Mouse (Mus musculus) forebrain, postnatal 0 days (tissue): ENCODE measurements around the gene Eftud2. TPM values are rescaled to one million over a fixed set of nuclear protein-coding genes. Genes with fewer than 3 reads are reported as not detected.

Experiments used
- ATAC-seq: fragments of 200-750 bp; cut with Nextera tagmentation; 2 replicates; pipeline ENCODE4 v1.8.0; 2017; ENCODE audit warnings: mild to moderate bottlenecking, moderate library complexity
- DNase-seq: peaks from one replicate; pipeline ENCODE4 v3.0.0-alpha.2; 2015
- H3K27ac ChIP-seq: fragments of 300-500 bp; sonication (generic); 2 replicates; pipeline ENCODE4 v1.5.1; 2014; ENCODE audit warnings: low read depth, mild to moderate bottlenecking, antibody characterized with exemption, low read length, moderate library complexity, mixed read lengths
- H3K27me3 ChIP-seq: fragments of 300-500 bp; sonication (generic); 2 replicates; pipeline ENCODE4 v1.6.1; 2014; ENCODE audit warnings: mild to moderate bottlenecking, low read length, mixed read lengths; ENCODE audit not compliant: insufficient read depth
- H3K36me3 ChIP-seq: fragments of 300-500 bp; sonication (generic); 2 replicates; pipeline ENCODE4 v1.6.1; 2014; ENCODE audit warnings: mild to moderate bottlenecking, moderate library complexity; ENCODE audit not compliant: insufficient read depth
- H3K4me1 ChIP-seq: fragments of 300-500 bp; sonication (generic); 2 replicates; pipeline ENCODE4 v1.6.1; 2014; ENCODE audit warnings: antibody characterized with exemption; ENCODE audit not compliant: insufficient read depth
- H3K4me2 ChIP-seq: fragments of 300-500 bp; sonication (generic); 2 replicates; pipeline ENCODE4 v1.6.1; 2014; ENCODE audit warnings: low read depth, mild to moderate bottlenecking, moderate library complexity
- H3K4me3 ChIP-seq: fragments of 300-500 bp; sonication (generic); 2 replicates; pipeline ENCODE4 v1.5.1; 2014; ENCODE audit warnings: low read depth, low read length, mixed read lengths
- H3K9ac ChIP-seq: fragments of 300-500 bp; sonication (generic); 2 replicates; pipeline ENCODE4 v1.6.1; 2014; ENCODE audit warnings: mild to moderate bottlenecking
- H3K9me3 ChIP-seq: fragments of 300-500 bp; sonication (generic); 2 replicates; pipeline ENCODE4 v1.6.1; 2016; ENCODE audit warnings: low read length
- CTCF ChIP-seq: sonication (generic); IDR thresholded peaks from 2 replicates; pipeline ENCODE4 v1.5.1; 2016; ENCODE audit warnings: antibody characterized with exemption, control low read depth, low read depth
- WGBS: fragments of 180-500 bp; shearing (Covaris S2); extraction: QIAGEN DNeasy Blood & Tissue Kit; methylation state at CpG from one replicate; pipeline ENCODE4 v1.1.7; 2014; 5-methylcytosine and 5-hydroxymethylcytosine counted together
- polyA plus RNA-seq: library from polyadenylated mRNA; unstranded; fragments of >200 nt; fragmentation: Nextera tagmentation; extraction: Ambion mirVana; gene quantifications from 2 replicates; pipeline ENCODE4 v1.2.1, GENCODE M21; 2015
- total RNA-seq: library from RNA; depleted of rRNA; stranded (reverse); fragments of >200 nt; gene quantifications from 2 replicates; pipeline ENCODE4 v1.2.3, GENCODE M21; 2014

The Eftud2 gene
- total and polyA plus RNA-seq, 2 experiments from 2014 or later, result 71.7 to 111 TPM

- Histone ChIP-seq H3K27ac (peak overlapping the region; percentile 87), H3K27me3 (no peaks in the 10 kb centered on the region), H3K4me1 (peaks cover 4% of the 10 kb centered on the region; the same call in 1 of the 2 replicates), H3K4me2 (peak overlapping the region; percentile 71), H3K9me3 (no peaks in the 10 kb centered on the region), H3K4me3 (peak overlapping the region; percentile 68), H3K9ac (peak overlapping the region; percentile 76), H3K36me3 (peaks cover 9% of the 10 kb centered on the region; the same call in 1 of the 2 replicates)
- DNase-seq (no peak), ATAC-seq (peak; percentile 3; the same call in 1 of the 2 replicates)
- no peak for TF ChIP-seq CTCF
- WGBS, result 17% methylated on average over 13 of the region's 13 CpGs
These were observed 771 bp upstream of the Eftud2 start for GRCm38 (mm10) chr11:102881314-102882198.

DNA sequence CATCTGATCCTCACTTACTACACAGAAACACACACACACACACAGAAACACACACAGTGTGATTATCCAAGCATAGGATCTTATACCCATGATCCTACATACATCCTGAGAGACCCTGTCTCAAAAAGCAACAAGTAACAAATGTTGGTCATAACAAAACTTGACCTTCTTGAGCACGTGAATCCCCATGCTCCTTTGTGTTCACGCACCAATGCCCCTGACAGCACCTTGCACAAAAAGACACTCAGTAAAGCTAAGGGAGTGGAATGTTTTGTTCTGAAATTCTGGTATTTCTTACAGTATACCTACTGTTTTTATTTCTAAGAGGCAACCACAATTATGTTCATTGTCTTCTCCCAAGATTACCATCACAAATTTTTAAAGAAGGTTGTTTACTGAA, 1.2 kb downstream of the Eftud2 start:
- no peak for TF ChIP-seq CTCF
- ATAC-seq, result no peak
- Histone ChIP-seq H3K27ac (no peak overlapping the region), H3K4me1 (peaks cover 4% of the 10 kb centered on the region; the same call in 1 of the 2 replicates), H3K9me3 (no peaks in the 10 kb centered on the region), H3K4me2 (no peak overlapping the region), H3K4me3 (no peak overlapping the region), H3K9ac (no peak overlapping the region), H3K36me3 (peaks cover 26% of the 10 kb centered on the region), H3K27me3 (no peaks in the 10 kb centered on the region)
- 40% methylated on average over 2 of the region's 2 CpGs for WGBS
- DNase-seq, result no peak

DNA sequence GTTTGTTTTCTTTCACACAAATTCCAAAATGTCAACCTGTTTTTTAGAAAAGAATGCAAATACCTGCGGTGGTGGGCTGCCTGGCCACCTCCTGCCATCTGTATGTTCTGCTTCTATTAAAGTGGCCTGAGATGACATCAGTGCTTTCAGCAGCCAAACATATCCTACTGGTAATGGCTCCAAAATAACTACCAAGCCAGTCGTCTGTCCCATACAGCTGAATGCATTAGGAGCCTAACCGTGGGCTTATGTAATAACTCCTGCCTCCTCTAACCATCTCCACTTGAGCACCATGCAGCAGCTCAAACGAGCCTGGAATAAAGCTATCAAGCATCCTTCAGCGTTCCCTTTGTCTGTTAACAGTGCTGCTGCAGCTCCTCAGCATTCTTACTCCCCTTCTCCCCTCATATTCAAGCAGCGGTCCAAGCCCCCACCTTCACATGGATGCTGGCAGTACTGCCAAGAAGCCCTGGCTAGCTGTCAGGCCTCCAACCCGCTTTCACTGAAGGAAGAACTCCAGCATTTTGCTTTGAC, 5.9 kb downstream of the Eftud2 start:
- TF ChIP-seq CTCF, result no peak
- H3K4me3 ChIP-seq, result no peak overlapping the region
- no peak for DNase-seq
- no peak for ATAC-seq
- WGBS, result 61% methylated on average over 7 of the region's 7 CpGs
- no peak overlapping the region for H3K4me2 ChIP-seq
- no peaks in the 10 kb centered on the region for H3K4me1 ChIP-seq
- H3K27me3 ChIP-seq, result no peaks in the 10 kb centered on the region
- H3K9me3 ChIP-seq, result no peaks in the 10 kb centered on the region
- H3K27ac ChIP-seq, result no peak overlapping the region
- peaks cover 47% of the 10 kb centered on the region for H3K36me3 ChIP-seq
- no peak overlapping the region for H3K9ac ChIP-seq

- DNase-seq (peak; percentile 89), ATAC-seq (peak; percentile 71; the same call in 1 of the 2 replicates)
- TF ChIP-seq CTCF, result peak; percentile 79
- Histone ChIP-seq H3K27me3 (no peaks in the 10 kb centered on the region), H3K4me2 (no peak overlapping the region), H3K27ac (no peak overlapping the region), H3K36me3 (peaks cover 81% of the 10 kb centered on the region), H3K4me1 (no peaks in the 10 kb centered on the region), H3K4me3 (no peak overlapping the region), H3K9me3 (no peaks in the 10 kb centered on the region), H3K9ac (no peak overlapping the region)
- WGBS, result 30% methylated on average over 4 of the region's 4 CpGs
These were observed 16.5 kb downstream of the Eftud2 start for GRCm38 (mm10) chr11:102864272-102864671.

DNA sequence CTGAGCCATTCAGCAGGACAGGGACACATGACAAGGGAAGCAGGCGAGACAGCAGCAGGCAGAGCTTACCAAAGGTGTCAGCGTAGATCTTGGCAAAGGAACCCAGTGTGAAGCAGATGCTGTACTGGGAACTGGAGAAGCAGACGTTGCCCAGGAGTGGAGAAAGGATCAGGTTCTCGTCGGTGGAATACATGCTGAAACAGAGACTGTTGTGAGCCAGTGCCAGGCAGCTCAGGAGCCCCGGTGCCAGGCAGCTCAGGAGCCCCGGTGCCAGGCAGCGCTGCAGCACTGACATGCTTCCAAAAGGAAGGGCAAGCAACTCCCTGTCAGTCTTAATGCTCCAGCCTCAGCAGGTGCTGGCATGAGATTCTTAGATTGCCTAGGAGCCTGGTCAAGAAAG, 20.9 kb downstream of the Eftud2 start:
- 76% methylated on average over 8 of the region's 8 CpGs for WGBS
- H3K4me1 ChIP-seq, result no peaks in the 10 kb centered on the region
- DNase-seq (peak; percentile 22), ATAC-seq (peak; percentile 51; the same call in 1 of the 2 replicates)
- peaks cover 77% of the 10 kb centered on the region for H3K36me3 ChIP-seq
- H3K27ac ChIP-seq, result no peak overlapping the region
- no peak for TF ChIP-seq CTCF
- H3K9me3 ChIP-seq, result no peaks in the 10 kb centered on the region
- H3K27me3 ChIP-seq, result no peaks in the 10 kb centered on the region
- no peak overlapping the region for H3K4me2 ChIP-seq
- no peak overlapping the region for H3K4me3 ChIP-seq
- no peak overlapping the region for H3K9ac ChIP-seq

DNA sequence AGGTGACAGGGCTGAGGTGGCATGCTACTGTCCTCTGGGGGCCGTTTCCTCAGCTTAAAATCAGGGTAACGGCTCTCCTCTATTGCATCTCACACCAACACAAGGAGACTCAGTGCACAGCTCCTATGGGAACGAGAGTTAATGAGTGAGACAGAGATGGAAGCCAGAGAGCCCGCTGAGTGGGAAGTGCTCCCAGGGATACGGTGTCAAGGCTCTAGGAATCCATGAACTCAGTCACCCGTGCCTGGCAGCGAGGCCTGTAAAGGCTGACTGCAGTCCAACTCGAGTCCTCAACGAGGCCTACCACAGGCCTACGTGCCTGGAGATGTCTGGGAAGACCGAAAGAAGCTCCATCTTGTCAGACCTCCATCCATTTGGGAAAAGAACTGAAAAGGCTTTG, 21.8 kb downstream of the Eftud2 start:
- peaks cover 81% of the 10 kb centered on the region for H3K36me3 ChIP-seq
- H3K9ac ChIP-seq, result no peak overlapping the region
- H3K9me3 ChIP-seq, result no peaks in the 10 kb centered on the region
- no peak for DNase-seq
- H3K27ac ChIP-seq, result no peak overlapping the region
- H3K4me2 ChIP-seq, result no peak overlapping the region
- no peaks in the 10 kb centered on the region for H3K27me3 ChIP-seq
- no peaks in the 10 kb centered on the region for H3K4me1 ChIP-seq
- no peak overlapping the region for H3K4me3 ChIP-seq
- 80% methylated on average over 11 of the region's 11 CpGs for WGBS
- TF ChIP-seq CTCF, result no peak
- peak; percentile 20; the same call in 1 of the 2 replicates for ATAC-seq

DNA sequence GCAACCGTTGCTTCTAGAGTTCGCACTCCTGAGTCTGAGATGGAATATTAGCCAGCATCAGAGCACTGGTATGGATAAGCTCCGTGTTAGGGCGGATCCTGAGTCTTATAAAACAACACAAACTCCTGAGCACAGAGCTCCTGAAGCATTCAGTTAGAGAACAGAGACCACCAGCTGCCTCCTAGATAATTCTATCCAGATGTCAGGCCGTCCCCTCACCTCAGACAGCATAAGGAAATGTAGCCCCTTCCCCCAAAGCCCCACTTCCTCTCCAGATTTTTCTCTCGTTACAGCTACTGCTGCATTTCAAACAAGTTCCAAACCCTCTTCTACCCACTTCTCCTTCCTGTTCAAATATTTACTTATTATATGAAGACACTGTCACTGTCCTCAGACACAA, 24.8 kb downstream of the Eftud2 start:
- no peaks in the 10 kb centered on the region for H3K27me3 ChIP-seq
- ATAC-seq (no peak), DNase-seq (no peak)
- H3K9ac ChIP-seq, result no peak overlapping the region
- no peaks in the 10 kb centered on the region for H3K4me1 ChIP-seq
- H3K27ac ChIP-seq, result no peak overlapping the region
- no peaks in the 10 kb centered on the region for H3K9me3 ChIP-seq
- WGBS, result 89% methylated on average over 6 of the region's 6 CpGs
- no peak overlapping the region for H3K4me2 ChIP-seq
- no peak overlapping the region for H3K4me3 ChIP-seq
- no peak for TF ChIP-seq CTCF
- peaks cover 73% of the 10 kb centered on the region for H3K36me3 ChIP-seq
